Mouse (Mus musculus) limb, embryonic 13.5 days (tissue): Measurements from ENCODE around the gene Tas2r129. TPM values are rescaled to one million over a fixed set of nuclear protein-coding genes. Genes with fewer than 3 reads are reported as not detected.
"Not testable (repeated sequence)": the region's sequence is repeated elsewhere in the genome, so short reads cannot be mapped to it uniquely, and the experiment has no call there.

Experiments
- ATAC-seq: fragments of 200-750 bp; cut with Nextera tagmentation; 2 replicates; pipeline ENCODE4 v1.8.0; 2017; ENCODE audit warnings: low read depth, moderate number of reproducible peaks, moderate TSS enrichment; ENCODE audit not compliant: low FRiP score
- H3K27ac ChIP-seq: fragments of 300-500 bp; sonication (generic); 2 replicates; pipeline ENCODE4 v1.5.1; 2015; ENCODE audit warnings: inconsistent platforms, mild to moderate bottlenecking, moderate library complexity
- H3K27me3 ChIP-seq: fragments of 300-500 bp; sonication (generic); 2 replicates; pipeline ENCODE4 v1.6.1; 2015; ENCODE audit warnings: mild to moderate bottlenecking, inconsistent platforms
- H3K36me3 ChIP-seq: fragments of 300-500 bp; sonication (generic); 2 replicates; pipeline ENCODE4 v1.6.1; 2015; ENCODE audit warnings: inconsistent platforms, mild to moderate bottlenecking, moderate library complexity
- H3K4me1 ChIP-seq: fragments of 300-500 bp; sonication (generic); 2 replicates; pipeline ENCODE4 v1.6.1; 2015; ENCODE audit warnings: inconsistent platforms
- H3K4me2 ChIP-seq: fragments of 300-500 bp; sonication (generic); replicated peaks from 2 replicates; pipeline ENCODE4 v1.6.1; 2015; ENCODE audit warnings: inconsistent platforms, mild to moderate bottlenecking, moderate library complexity
- H3K4me3 ChIP-seq: fragments of 300-500 bp; sonication (generic); 2 replicates; pipeline ENCODE4 v1.5.1; 2015; ENCODE audit warnings: moderate library complexity, mild to moderate bottlenecking, inconsistent platforms
- H3K9ac ChIP-seq: fragments of 300-500 bp; sonication (generic); 2 replicates; pipeline ENCODE4 v1.6.1; 2015; ENCODE audit warnings: mild to moderate bottlenecking, inconsistent platforms
- H3K9me3 ChIP-seq: fragments of 300-500 bp; sonication (generic); 2 replicates; pipeline ENCODE4 v1.6.1; 2016; ENCODE audit warnings: inconsistent platforms
- WGBS: fragments of 180-500 bp; shearing (Covaris S2); methylation state at CpG from one replicate; pipeline ENCODE4 v1.1.7; 2015; 5-methylcytosine and 5-hydroxymethylcytosine counted together
- polyA plus RNA-seq: library from polyadenylated mRNA; unstranded; fragments of >200 nt; fragmentation: Nextera tagmentation; extraction: Ambion mirVana; gene quantifications from 2 replicates; pipeline ENCODE4 v1.2.1, GENCODE M21; 2015

Tas2r129 gene
- polyA plus RNA-seq = not detected in 2 replicates

DNA sequence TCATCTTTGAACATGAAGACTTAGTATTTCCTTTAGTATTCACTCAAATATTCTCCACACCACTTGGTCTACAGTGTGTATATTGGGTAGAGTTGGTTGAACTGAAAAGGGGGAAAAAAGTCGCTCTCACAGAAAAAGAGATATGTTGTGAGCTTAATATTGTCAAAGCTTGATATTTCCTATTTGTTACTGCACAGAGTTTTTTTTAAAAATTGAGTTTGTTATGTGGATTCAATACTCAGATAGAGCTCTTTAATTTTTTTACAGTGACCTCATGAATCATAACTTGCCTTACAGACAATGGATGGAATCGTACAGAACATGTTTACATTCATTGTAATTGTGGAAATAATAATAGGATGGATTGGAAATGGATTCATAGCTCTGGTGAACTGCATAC, at the start of gene Tas2r129:
TSS of gene Tas2r129 (plus strand) at position 301 of the 400 bp plus-strand sequence.
- no peak within 1 kb of the TSS for H3K9ac ChIP-seq
- no peak within 1 kb of the TSS for H3K4me2 ChIP-seq
- no peaks in the 10 kb centered on the region for H3K4me1 ChIP-seq
- no peak within 1 kb of the TSS for H3K27ac ChIP-seq
- H3K27me3 ChIP-seq = no peaks in the 10 kb centered on the region
- no peak for ATAC-seq
- WGBS = 76% methylated on average over 2 of the region's 2 CpGs
- H3K4me3 ChIP-seq = no peak within 1 kb of the TSS
- no peaks in the 10 kb centered on the region for H3K9me3 ChIP-seq
- H3K36me3 ChIP-seq = no peaks in the 10 kb centered on the region

DNA sequence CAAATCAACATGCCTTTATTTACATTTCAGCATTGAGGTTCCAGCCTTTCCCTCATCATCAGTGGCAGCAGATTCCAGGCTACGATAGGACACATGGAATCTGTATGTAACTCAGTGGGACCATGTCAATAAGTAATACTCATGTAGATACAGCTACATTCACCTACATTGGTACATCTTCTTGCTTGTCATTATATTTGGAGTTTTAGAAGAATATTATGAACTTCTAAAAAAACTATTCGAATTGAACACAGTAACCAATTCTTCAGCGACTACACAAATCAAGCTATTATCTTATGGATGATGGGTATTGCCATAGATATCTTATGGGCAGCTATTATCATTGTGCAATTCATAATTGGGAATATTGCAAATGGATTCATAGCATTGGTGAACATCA, 41.6 kb upstream of the Tas2r129 start, which contains the start of gene Tas2r125:
TSS of gene Tas2r125 (plus strand) at position 301 of the 400 bp plus-strand sequence.
- Histone ChIP-seq H3K4me2 (no peak within 1 kb of the TSS), H3K27me3 (no peaks in the 10 kb centered on the region), H3K9me3 (no peaks in the 10 kb centered on the region), H3K9ac (no peak within 1 kb of the TSS), H3K36me3 (no peaks in the 10 kb centered on the region), H3K4me1 (no peaks in the 10 kb centered on the region), H3K4me3 (no peak within 1 kb of the TSS), H3K27ac (no peak within 1 kb of the TSS)
- WGBS = 86% methylated on average over 3 of the region's 3 CpGs
- ATAC-seq = no peak

DNA sequence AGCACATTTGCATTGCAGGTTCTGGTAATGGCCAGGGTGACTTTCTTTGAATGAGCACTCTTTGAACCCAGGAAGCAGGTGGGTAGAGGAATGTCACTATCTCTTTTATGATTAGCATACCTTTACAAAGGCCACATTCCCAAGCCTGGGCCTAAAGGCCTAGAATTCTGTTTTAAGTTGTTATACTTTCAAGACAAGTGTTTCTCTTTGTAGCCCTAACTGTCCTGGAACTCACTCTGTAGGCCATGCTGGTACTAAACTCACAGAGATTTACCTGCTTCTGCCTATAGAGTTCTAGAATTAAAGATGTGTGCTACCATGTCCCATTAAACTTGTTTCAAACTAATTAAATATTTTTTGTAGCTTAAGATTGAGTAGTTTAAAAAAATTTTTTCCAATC, 9.5 kb upstream of the Tas2r129 start:
- H3K4me3 ChIP-seq, ATAC-seq, H3K36me3 ChIP-seq, H3K4me2 ChIP-seq, H3K27ac ChIP-seq, H3K9me3 ChIP-seq, H3K27me3 ChIP-seq, H3K9ac ChIP-seq, H3K4me1 ChIP-seq: not testable (repeated sequence)

DNA sequence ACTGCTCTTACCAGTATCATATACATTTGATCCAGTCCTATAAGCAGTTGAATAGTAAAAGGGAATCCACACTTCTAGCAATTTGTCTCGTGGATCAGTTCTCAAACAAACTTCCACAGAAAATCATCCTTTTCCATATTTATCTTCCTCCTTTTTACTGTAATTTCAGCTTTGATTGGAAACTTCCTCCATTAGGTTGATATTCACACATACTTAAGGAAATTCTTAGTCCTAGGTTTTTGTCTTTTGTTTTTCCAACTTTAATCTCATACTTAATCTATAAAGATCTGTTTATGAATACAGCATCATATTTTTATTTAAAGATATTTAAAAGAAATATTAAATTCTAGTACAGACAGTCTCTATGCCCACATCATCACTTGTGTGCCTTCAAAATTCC, 6.9 kb downstream of the Tas2r129 start, which contains the start of gene Tas2r131:
TSS of gene Tas2r131 (minus strand) at position 101 of the 400 bp plus-strand sequence.
- no peak within 1 kb of the TSS for H3K27ac ChIP-seq
- 48% methylated on average over 1 of the region's 1 CpGs for WGBS
- no peaks in the 10 kb centered on the region for H3K9me3 ChIP-seq
- no peak within 1 kb of the TSS for H3K4me3 ChIP-seq
- H3K27me3 ChIP-seq = no peaks in the 10 kb centered on the region
- H3K36me3 ChIP-seq = no peaks in the 10 kb centered on the region
- no peak within 1 kb of the TSS for H3K4me2 ChIP-seq
- no peak for ATAC-seq
- H3K9ac ChIP-seq = no peak within 1 kb of the TSS
- no peaks in the 10 kb centered on the region for H3K4me1 ChIP-seq

GRCm38 (mm10) chr6:132980865-132981264, 30.0 kb downstream of the Tas2r129 start, which contains the start of gene Tas2r109:
Gene Tas2r109 (minus strand): TSS chr6:132980965.
- Histone ChIP-seq H3K4me2 (no peak within 1 kb of the TSS), H3K9ac (no peak within 1 kb of the TSS), H3K4me3 (no peak within 1 kb of the TSS), H3K27me3 (no peaks in the 10 kb centered on the region), H3K36me3 (no peaks in the 10 kb centered on the region), H3K27ac (no peak within 1 kb of the TSS), H3K4me1 (no peaks in the 10 kb centered on the region), H3K9me3 (no peaks in the 10 kb centered on the region)
- 72% methylated on average over 2 of the region's 2 CpGs for WGBS
- ATAC-seq = no peak

Other genes with a start within 250 kb of the Tas2r129 start
- gene Tas2r122, start 239.2 kb upstream of the Tas2r129 start, polyA plus RNA-seq = not detected in 2 replicates
- gene Tas2r115, start 213.1 kb upstream of the Tas2r129 start, polyA plus RNA-seq = not detected in 2 replicates
- not detected in 2 replicates for gene Tas2r124, start 196.4 kb upstream of the Tas2r129 start, polyA plus RNA-seq
- not detected in 2 replicates for gene Tas2r102, start 189.0 kb upstream of the Tas2r129 start, polyA plus RNA-seq
- gene Tas2r136, start 172.9 kb upstream of the Tas2r129 start, polyA plus RNA-seq = not detected in 2 replicates
- not detected in 2 replicates for gene Tas2r117, start 148.3 kb upstream of the Tas2r129 start, polyA plus RNA-seq
- gene Tas2r123, start 104.0 kb upstream of the Tas2r129 start, polyA plus RNA-seq = not detected in 2 replicates
- gene Tas2r116, start 95.7 kb upstream of the Tas2r129 start, polyA plus RNA-seq = not detected in 2 replicates
- gene Tas2r110, start 83.1 kb upstream of the Tas2r129 start, polyA plus RNA-seq = not detected in 2 replicates
- gene Tas2r113, start 58.1 kb upstream of the Tas2r129 start, polyA plus RNA-seq = not detected in 2 replicates
- not detected in 2 replicates for gene Tas2r125, start 41.5 kb upstream of the Tas2r129 start, polyA plus RNA-seq
- not detected in 2 replicates for gene Tas2r131, start 6.8 kb downstream of the Tas2r129 start, polyA plus RNA-seq
- not detected in 2 replicates for gene Tas2r109, start 29.9 kb downstream of the Tas2r129 start, polyA plus RNA-seq
- not detected in 2 replicates for gene Tas2r103, start 86.0 kb downstream of the Tas2r129 start, polyA plus RNA-seq
- gene Tas2r140, start 104.7 kb downstream of the Tas2r129 start, polyA plus RNA-seq = not detected in 2 replicates
- 103 and 115 TPM in 2 replicates for gene Smim10l1, start 153.8 kb downstream of the Tas2r129 start, polyA plus RNA-seq